Mouse (Mus musculus) ES-Bruce4 (cell line): Measurements from ENCODE around the gene Rassf7. TPM values are rescaled to one million over a fixed set of nuclear protein-coding genes. Genes with fewer than 3 reads are reported as not detected.
A peak's percentile ranks its signal among the peaks of the same experiment; 100 is the strongest.

Source experiments
- H3K27ac ChIP-seq: 2 replicates; pipeline ENCODE4 v1.5.1; 2012; ENCODE audit warnings: low read length, inconsistent platforms; ENCODE audit not compliant: insufficient read depth
- H3K27me3 ChIP-seq: 2 replicates; pipeline ENCODE4 v1.6.1; 2012; ENCODE audit warnings: mild to moderate bottlenecking, low read length, inconsistent platforms; ENCODE audit not compliant: control insufficient read depth, poor library complexity, insufficient read depth, severe bottlenecking
- H3K36me3 ChIP-seq: 2 replicates; pipeline ENCODE4 v1.6.1; 2012; ENCODE audit warnings: inconsistent platforms, mild to moderate bottlenecking, low read length, moderate library complexity; ENCODE audit not compliant: control insufficient read depth, poor library complexity, insufficient read depth, severe bottlenecking
- H3K4me1 ChIP-seq: one replicate; pipeline ENCODE4 v1.8.1; 2011; ENCODE audit warnings: low read length; ENCODE audit not compliant: control insufficient read depth, insufficient read depth
- H3K4me3 ChIP-seq: 2 replicates; pipeline ENCODE4 v1.5.1; 2011; ENCODE audit warnings: low read depth, mild to moderate bottlenecking, low read length
- H3K9ac ChIP-seq: 2 replicates; pipeline ENCODE4 v1.6.1; 2012; ENCODE audit warnings: low read depth, mild to moderate bottlenecking, inconsistent platforms; ENCODE audit not compliant: poor library complexity, severe bottlenecking
- H3K9me3 ChIP-seq: replicated peaks from 2 replicates; pipeline ENCODE4 v1.6.1; 2012; ENCODE audit warnings: mild to moderate bottlenecking, low read length, inconsistent platforms; ENCODE audit not compliant: control insufficient read depth, poor library complexity, insufficient read depth, severe bottlenecking
- CTCF ChIP-seq: IDR thresholded peaks from one replicate; pipeline ENCODE4 v1.8.1; 2011; ENCODE audit warnings: low read depth, low read length
- EP300 ChIP-seq: IDR thresholded peaks from 2 replicates; pipeline ENCODE4 v1.6.1; 2011; ENCODE audit warnings: low read depth, low read length; ENCODE audit not compliant: insufficient read depth
- POLR2A ChIP-seq: IDR thresholded peaks from one replicate; pipeline ENCODE4 v1.8.1; 2011; ENCODE audit warnings: low read length; ENCODE audit not compliant: insufficient read depth
- polyA plus RNA-seq: library from polyadenylated mRNA; stranded (reverse); fragments of >200 nt; gene quantifications from 2 replicates; pipeline ENCODE4 v1.2.4, GENCODE M21; 2011; ENCODE audit warnings: low read depth; ENCODE audit not compliant: missing spikeins, insufficient read depth, insufficient read length

Gene Rassf7
- polyA plus RNA-seq, 1 experiment: 29.6 TPM

- no peak overlapping the region for H3K9ac ChIP-seq
- no peaks in the 10 kb centered on the region for H3K27me3 ChIP-seq
Measured at GRCm38 (mm10) chr7:141190220-141190619, 25.4 kb upstream of the Rassf7 start.

GRCm38 (mm10) chr7:141191036-141191435 lies 24.6 kb upstream of the Rassf7 start:
- H3K9me3 ChIP-seq: no peaks in the 10 kb centered on the region
- no peak for TF ChIP-seq CTCF
- TF ChIP-seq POLR2A: no peak
- no peak for TF ChIP-seq EP300
- no peak overlapping the region for H3K9ac ChIP-seq
- H3K27ac ChIP-seq: no peak overlapping the region
- peaks cover 13% of the 10 kb centered on the region for H3K36me3 ChIP-seq
- H3K27me3 ChIP-seq: no peaks in the 10 kb centered on the region
- H3K4me3 ChIP-seq: no peak overlapping the region
- H3K4me1 ChIP-seq: peaks cover 7% of the 10 kb centered on the region

More at GRCm38 (mm10) chr7:141190220-141190619, 25.4 kb upstream of the Rassf7 start:
- H3K27ac ChIP-seq: no peak overlapping the region
- H3K4me1 ChIP-seq: peaks cover 7% of the 10 kb centered on the region
- no peak overlapping the region for H3K4me3 ChIP-seq
- peaks cover 13% of the 10 kb centered on the region for H3K36me3 ChIP-seq
- no peaks in the 10 kb centered on the region for H3K9me3 ChIP-seq
- TF ChIP-seq EP300 (no peak), POLR2A (no peak), CTCF (no peak)

DNA sequence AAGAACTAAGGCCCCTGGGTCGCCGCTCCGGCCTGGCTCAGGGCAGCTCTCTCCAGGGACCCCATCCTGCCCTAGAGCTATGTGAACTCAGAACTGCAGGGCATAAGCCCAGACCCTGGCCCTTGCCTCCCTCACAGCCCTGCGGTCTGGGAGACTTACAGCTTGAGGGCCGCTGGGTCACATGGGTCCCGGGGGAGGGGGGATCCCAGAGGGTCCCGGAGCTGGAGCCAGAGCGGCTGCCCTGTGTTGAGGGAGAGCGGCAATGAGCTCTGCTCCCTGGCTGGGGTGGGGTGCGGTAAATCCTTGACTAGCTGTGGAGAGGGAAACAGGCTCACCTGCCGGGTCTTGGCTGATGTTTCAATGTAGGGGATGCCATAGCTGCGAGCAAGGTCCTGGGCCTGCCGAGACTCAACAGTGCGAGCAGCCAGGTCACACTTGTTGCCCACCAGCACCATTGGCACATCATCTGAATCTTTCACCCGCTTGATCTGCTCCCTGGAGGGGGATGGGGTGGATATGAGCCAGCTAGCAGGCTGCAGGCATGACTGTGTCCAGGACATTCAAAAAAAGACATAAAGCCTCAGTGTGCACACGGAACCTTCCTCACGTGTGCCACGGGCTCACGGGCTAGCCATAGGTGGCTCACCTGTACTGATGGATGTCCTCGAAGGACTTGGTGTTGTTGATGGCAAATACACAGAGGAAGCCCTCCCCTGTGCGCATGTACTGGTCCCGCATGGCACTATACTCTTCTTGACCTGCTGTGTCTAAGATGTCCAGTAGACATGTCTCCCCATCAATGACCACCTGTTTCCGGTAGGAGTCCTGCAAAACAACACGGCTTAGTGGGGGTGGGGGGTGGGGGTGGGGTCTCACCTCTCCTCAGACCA lies 23.6 kb upstream of the Rassf7 start:
- Histone ChIP-seq H3K4me1 (peaks cover 7% of the 10 kb centered on the region), H3K27me3 (no peaks in the 10 kb centered on the region), H3K9me3 (no peaks in the 10 kb centered on the region), H3K36me3 (peaks cover 13% of the 10 kb centered on the region), H3K27ac (no peak overlapping the region), H3K9ac (no peak overlapping the region; the same call in 1 of the 2 replicates), H3K4me3 (no peak overlapping the region)
- TF ChIP-seq EP300: no peak
- TF ChIP-seq CTCF: no peak
- TF ChIP-seq POLR2A: no peak

DNA sequence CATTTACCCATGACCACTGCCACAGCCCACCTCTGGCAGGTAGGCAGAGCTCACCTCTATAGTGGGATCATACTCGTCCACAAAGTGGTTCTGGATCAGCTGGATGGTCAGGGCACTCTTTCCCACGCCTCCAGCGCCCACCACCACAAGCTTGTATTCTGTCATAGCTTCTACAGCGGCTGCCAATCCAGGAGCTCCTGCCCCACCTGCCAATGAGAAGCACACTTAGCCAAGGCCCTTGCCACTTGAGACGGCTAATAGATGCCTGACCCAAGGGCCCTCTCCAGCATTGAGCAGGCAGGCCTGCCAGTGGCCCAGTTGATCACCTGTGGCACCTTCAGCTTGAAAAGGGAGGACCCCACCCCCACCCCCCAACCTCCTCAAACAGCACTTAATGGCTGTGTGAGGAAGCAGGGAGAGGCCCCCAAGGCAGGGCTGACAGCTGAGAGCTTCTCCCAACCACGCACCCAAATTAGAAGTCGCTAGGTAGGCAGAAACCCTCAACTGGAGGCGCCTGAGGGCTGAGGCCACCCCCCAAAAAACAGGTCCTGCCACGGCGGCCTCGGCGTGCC lies 22.8 kb upstream of the Rassf7 start:
- Histone ChIP-seq H3K27me3 (no peaks in the 10 kb centered on the region), H3K4me3 (peak overlapping the region; percentile 93), H3K9ac (peak overlapping the region; percentile 90), H3K27ac (peak overlapping the region; percentile 34; the same call in 1 of the 2 replicates), H3K36me3 (peaks cover 13% of the 10 kb centered on the region), H3K9me3 (no peaks in the 10 kb centered on the region), H3K4me1 (peaks cover 7% of the 10 kb centered on the region)
- TF ChIP-seq EP300 (no peak), CTCF (no peak), POLR2A (no peak)

DNA sequence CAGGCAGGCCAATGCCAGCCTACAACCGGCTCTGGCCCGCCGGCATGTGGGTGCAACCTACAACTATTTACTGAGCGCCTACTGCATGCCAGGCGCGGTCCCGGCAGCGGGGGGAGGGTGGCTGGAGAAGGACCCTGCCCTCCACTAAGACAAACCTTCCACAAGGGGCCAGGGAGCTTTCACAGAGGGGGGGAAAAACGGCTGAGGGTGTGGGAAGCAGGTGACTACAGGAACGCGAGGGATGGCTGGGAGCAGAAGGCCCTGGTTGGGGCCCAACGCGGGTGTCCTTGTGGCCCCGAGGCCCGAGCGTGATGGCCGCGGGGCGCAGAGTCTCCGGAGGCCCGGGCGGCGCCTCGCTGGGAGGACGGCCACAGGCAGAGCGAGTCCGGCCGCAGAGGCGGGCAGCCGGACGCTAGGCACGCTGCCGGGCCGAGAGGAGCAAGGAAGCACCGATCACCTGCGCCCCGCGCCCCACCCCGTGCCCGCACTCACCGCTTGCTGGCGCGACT lies 22.3 kb upstream of the Rassf7 start:
- TF ChIP-seq CTCF: no peak
- peaks cover 7% of the 10 kb centered on the region for H3K4me1 ChIP-seq
- H3K27ac ChIP-seq: peak overlapping the region; percentile 34; the same call in 1 of the 2 replicates

DNA sequence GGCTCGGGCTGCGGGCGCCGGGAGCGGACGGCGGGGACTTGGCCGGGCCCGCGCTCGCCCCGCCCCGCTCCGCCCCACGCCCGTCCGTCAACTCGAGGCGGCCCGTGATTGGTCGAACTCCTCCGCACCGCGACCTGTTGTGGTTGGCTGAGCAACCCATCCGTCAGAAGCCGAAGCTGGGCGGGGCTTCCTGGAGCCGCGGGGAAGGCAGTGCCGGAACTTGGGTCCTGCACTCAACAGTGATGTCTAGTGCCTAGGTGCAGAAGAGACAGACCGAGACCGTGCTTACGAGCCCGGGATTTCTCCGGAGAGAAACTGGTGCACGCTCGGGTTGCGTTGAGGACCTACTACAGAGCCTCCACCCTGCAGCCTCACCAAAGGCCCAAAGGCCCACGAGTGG lies 21.7 kb upstream of the Rassf7 start, which contains the start of the genes Hras and Lrrc56:
TSS of gene Hras (minus strand) at position 58 of the 400 bp plus-strand sequence.
TSS of gene Lrrc56 (plus strand) at position 210 of the 400 bp plus-strand sequence.
- Histone ChIP-seq H3K27me3 (no peaks in the 10 kb centered on the region), H3K36me3 (peaks cover 13% of the 10 kb centered on the region), H3K9ac (peak within 1 kb of the TSS; percentile 90), H3K4me1 (peaks cover 7% of the 10 kb centered on the region), H3K27ac (peak within 1 kb of the TSS; percentile 34; the same call in 1 of the 2 replicates), H3K9me3 (no peaks in the 10 kb centered on the region), H3K4me3 (peak within 1 kb of the TSS; percentile 93)
- TF ChIP-seq POLR2A (peak; percentile 82), CTCF (no peak), EP300 (no peak)

More for the DNA sequence above, 22.3 kb upstream of the Rassf7 start:
- no peaks in the 10 kb centered on the region for H3K9me3 ChIP-seq
- H3K27me3 ChIP-seq: no peaks in the 10 kb centered on the region
- H3K9ac ChIP-seq: peak overlapping the region; percentile 90
- peaks cover 13% of the 10 kb centered on the region for H3K36me3 ChIP-seq
- peak overlapping the region; percentile 93 for H3K4me3 ChIP-seq
